Mouse (Mus musculus): ENCODE results near the gene Mrpl49. TPM values are rescaled to one million over a fixed set of nuclear protein-coding genes. Genes with fewer than 3 reads are reported as not detected.

The Mrpl49 gene
- 24.5 and 25.9 TPM in 2 replicates for polyA plus RNA-seq (2012; ENCODE audit: insufficient read depth, insufficient read length, missing spikeins)

DNA sequence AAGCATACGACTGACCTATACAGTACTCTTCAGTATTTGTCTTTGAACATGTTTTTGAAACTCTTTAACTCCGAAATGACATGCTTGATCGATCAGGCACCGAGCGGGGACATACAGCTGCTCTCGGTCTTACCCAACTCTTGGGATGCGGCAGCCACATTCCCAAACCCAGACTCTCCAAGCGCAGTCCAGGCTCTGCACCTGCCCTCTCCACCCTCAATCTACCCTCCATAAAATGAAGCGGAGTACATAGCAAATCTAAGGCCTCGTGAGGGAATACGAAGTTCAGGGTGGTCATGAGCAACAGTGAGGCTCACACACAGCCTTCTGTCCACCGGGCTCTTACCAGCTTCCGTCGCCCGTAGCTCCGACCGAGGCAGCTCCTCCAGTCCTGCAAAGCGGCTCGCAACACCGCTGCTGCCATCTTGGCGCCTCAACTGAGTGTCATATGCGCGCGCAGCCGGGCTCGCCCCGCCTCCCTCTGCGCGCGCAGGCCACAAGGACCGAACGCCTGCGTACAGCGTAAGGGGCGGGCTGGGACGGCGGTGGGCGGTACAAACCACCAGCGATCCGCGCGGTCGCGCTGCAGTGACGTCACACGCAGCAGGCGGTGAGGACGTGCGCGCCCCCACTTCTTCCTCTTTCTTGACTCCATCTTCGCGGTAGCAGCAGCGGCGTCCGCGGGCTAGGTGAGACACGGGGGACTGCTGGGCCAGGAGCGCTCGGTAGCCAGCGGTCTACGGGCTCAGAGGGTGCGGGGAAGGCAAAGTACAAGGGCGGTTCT is at the start of gene Mrpl49, which contains the start of gene Fau:
Gene Mrpl49, minus strand, starts transcription at position 473 of the 784 bp plus-strand sequence.
Gene Fau, plus strand, starts transcription at position 532 of the 784 bp plus-strand sequence.
- Histone ChIP-seq H3K27ac (ENCODE audit: insufficient read depth, low read depth, low read length) (peak within 1 kb of the TSS; percentile 49), H3K4me3 (ENCODE audit: insufficient read depth, low read length) (peak within 1 kb of the TSS; percentile 72), H3K4me1 (ENCODE audit: control insufficient read depth, insufficient read depth, low read length) (peaks cover 11% of the 10 kb centered on the region)
- TF ChIP-seq CTCF (IDR thresholded peaks at IDR 0.05; ENCODE audit: low read depth, low read length) (0 out of 2 replicates have a peak, but pooled peaks have one; percentile 14), POLR2A (IDR thresholded peaks at IDR 0.05; ENCODE audit: borderline replicate concordance, low read depth, low read length) (peak; percentile 83; the same call in 1 of the 2 replicates)

DNA sequence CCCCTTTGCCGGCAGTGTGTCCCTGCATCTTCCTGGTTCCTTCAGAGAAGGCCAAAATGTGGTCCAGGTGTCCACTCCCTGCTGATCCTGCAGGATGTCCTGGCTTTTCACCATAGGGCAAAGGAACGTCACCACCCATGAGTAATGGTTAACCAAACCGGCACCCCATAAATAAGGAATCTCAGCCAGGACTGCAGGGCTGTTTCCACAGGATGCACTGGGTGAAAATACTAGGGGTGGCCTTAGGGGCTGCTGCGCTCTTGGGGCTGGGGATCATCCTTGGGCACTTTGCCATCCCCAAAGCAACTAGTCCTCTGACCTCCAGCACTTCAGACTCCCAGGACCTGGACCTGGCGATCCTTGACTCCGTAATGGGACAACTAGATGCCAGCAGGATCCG is 48.0 kb upstream of the Mrpl49 start, which contains the start of gene Naaladl1:
Gene Naaladl1, plus strand, starts transcription at position 197 of the 400 bp plus-strand sequence.
- TF ChIP-seq CTCF (IDR thresholded peaks at IDR 0.05; ENCODE audit: low read depth, low read length) (no peak), POLR2A (IDR thresholded peaks at IDR 0.05; ENCODE audit: borderline replicate concordance, low read depth, low read length) (no peak)
- Histone ChIP-seq H3K4me3 (ENCODE audit: insufficient read depth, low read length) (no peak within 1 kb of the TSS), H3K27ac (ENCODE audit: insufficient read depth, low read depth, low read length) (no peak within 1 kb of the TSS), H3K4me1 (ENCODE audit: control insufficient read depth, insufficient read depth, low read length) (0 out of 2 replicates have a peak, but pooled peaks cover 3% of the 10 kb centered on the region)

DNA sequence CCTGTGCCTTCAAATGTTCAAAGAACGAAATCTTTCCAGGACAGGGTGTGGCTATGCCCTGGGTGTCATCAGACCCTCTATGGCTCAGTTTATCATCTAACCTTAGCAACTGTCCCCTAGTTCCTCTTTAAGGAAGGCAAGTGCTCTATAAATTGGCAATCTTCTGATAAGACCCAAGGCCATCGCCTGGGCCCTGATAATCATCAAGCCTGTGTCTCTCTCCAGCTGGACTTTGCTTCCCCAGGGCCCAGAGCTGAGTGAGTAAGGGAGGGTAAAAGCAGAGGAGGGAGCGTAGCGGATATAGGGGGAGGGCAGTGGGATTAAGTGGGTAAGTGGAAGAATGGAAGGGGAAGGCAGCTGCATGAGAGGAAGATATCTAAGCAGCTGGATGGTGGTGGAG is 46.9 kb upstream of the Mrpl49 start:
- peaks cover 3% of the 10 kb centered on the region for H3K4me1 ChIP-seq (ENCODE audit: control insufficient read depth, insufficient read depth, low read length)
- TF ChIP-seq CTCF (IDR thresholded peaks at IDR 0.05; ENCODE audit: low read depth, low read length) (no peak), POLR2A (IDR thresholded peaks at IDR 0.05; ENCODE audit: borderline replicate concordance, low read depth, low read length) (no peak)
- no peak overlapping the region for H3K27ac ChIP-seq (ENCODE audit: insufficient read depth, low read depth, low read length)
- no peak overlapping the region for H3K4me3 ChIP-seq (ENCODE audit: insufficient read depth, low read length)

- TF ChIP-seq CTCF (IDR thresholded peaks at IDR 0.05; ENCODE audit: low read depth, low read length) (no peak), POLR2A (IDR thresholded peaks at IDR 0.05; ENCODE audit: borderline replicate concordance, low read depth, low read length) (no peak)
- Histone ChIP-seq H3K4me1 (ENCODE audit: control insufficient read depth, insufficient read depth, low read length) (peaks cover 21% of the 10 kb centered on the region), H3K4me3 (ENCODE audit: insufficient read depth, low read length) (no peak overlapping the region), H3K27ac (ENCODE audit: insufficient read depth, low read depth, low read length) (no peak overlapping the region)
Measured at GRCm38 (mm10) chr19:6102169-6102853, 44.7 kb upstream of the Mrpl49 start.

DNA sequence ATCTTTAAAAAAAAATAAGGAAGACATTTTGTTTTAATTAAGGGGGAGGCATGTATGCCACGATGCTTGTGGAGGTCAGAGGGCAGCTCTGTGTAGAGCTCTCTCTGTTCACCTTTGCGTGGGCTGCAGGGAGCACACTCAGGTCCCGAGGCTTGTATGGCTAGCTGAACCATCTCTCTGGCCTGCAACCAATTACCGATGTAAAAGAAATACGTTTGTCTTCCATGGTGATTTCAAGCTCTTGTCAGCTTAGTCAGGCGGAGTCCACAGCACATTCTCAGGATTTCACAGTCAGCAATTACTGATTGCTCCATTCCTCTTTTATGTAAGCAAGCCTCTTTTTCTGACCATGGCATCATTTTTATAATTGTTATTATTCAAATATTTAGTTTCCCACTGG is 43.6 kb upstream of the Mrpl49 start:
- no peak overlapping the region for H3K4me3 ChIP-seq (ENCODE audit: insufficient read depth, low read length)
- no peak for TF ChIP-seq POLR2A (IDR thresholded peaks at IDR 0.05; ENCODE audit: borderline replicate concordance, low read depth, low read length)
- H3K4me1 ChIP-seq (ENCODE audit: control insufficient read depth, insufficient read depth, low read length), result peaks cover 24% of the 10 kb centered on the region
- no peak overlapping the region for H3K27ac ChIP-seq (ENCODE audit: insufficient read depth, low read depth, low read length)

DNA sequence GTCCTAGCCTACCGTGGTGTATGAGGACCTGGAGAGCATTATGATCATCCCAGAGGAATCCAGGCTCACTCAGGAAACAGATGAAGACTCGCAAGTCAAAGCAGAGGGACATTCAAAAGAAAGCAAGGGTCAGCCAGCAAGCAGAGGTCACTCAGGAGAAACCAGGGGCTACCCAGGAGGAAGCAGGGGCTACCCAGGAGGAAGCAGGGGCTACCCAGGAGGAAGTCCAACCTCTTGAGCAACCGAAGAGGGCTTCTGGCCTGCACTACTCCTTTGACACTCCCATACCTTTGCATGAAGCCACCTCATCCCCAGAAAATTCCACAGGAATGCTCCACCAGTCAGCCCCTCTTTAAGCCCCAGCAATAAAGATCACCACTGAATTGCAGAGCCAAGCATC is 40.3 kb upstream of the Mrpl49 start:
- no peak overlapping the region for H3K27ac ChIP-seq (ENCODE audit: insufficient read depth, low read depth, low read length)
- TF ChIP-seq CTCF (IDR thresholded peaks at IDR 0.05; ENCODE audit: low read depth, low read length) (no peak), POLR2A (IDR thresholded peaks at IDR 0.05; ENCODE audit: borderline replicate concordance, low read depth, low read length) (no peak)
- H3K4me1 ChIP-seq (ENCODE audit: control insufficient read depth, insufficient read depth, low read length), result peaks cover 21% of the 10 kb centered on the region
- H3K4me3 ChIP-seq (ENCODE audit: insufficient read depth, low read length), result no peak overlapping the region

DNA sequence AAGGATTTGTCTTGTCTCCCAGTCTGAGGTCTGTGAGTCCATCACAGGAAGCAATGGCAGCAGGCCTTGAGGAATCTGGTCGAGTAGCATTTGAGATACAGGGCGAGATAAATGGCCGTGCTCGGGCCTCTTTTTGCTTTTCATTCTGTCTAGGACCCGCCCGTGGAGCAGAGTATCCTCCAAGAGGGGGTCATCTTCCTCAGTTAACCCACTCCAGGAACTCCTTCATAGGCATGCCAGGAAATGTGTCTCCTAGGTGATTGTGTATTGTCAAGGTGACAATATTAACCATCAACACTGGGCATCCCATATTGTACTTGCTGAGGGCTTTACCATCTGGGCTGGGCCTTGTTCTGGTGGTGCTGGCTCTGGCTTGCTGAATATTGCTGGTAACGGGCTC is 36.5 kb upstream of the Mrpl49 start, which contains the start of gene AC131692.1:
Gene AC131692.1, plus strand, starts transcription at position 301 of the 400 bp plus-strand sequence.
- H3K27ac ChIP-seq (ENCODE audit: insufficient read depth, low read depth, low read length), result no peak within 1 kb of the TSS
- H3K4me1 ChIP-seq (ENCODE audit: control insufficient read depth, insufficient read depth, low read length), result peaks cover 17% of the 10 kb centered on the region
- H3K4me3 ChIP-seq (ENCODE audit: insufficient read depth, low read length), result no peak within 1 kb of the TSS
- TF ChIP-seq POLR2A (IDR thresholded peaks at IDR 0.05; ENCODE audit: borderline replicate concordance, low read depth, low read length), result no peak
- TF ChIP-seq CTCF (IDR thresholded peaks at IDR 0.05; ENCODE audit: low read depth, low read length), result no peak

- H3K4me1 ChIP-seq (ENCODE audit: control insufficient read depth, insufficient read depth, low read length), result peaks cover 9% of the 10 kb centered on the region
- no peak overlapping the region for H3K4me3 ChIP-seq (ENCODE audit: insufficient read depth, low read length)
- H3K27ac ChIP-seq (ENCODE audit: insufficient read depth, low read depth, low read length), result no peak overlapping the region
- TF ChIP-seq POLR2A (IDR thresholded peaks at IDR 0.05; ENCODE audit: borderline replicate concordance, low read depth, low read length) (no peak), CTCF (IDR thresholded peaks at IDR 0.05; ENCODE audit: low read depth, low read length) (no peak)
Measured at GRCm38 (mm10) chr19:6088841-6089240, 31.3 kb upstream of the Mrpl49 start.

- Histone ChIP-seq H3K4me3 (ENCODE audit: insufficient read depth, low read length) (peak overlapping the region; percentile 85), H3K4me1 (ENCODE audit: control insufficient read depth, insufficient read depth, low read length) (peaks cover 13% of the 10 kb centered on the region), H3K27ac (ENCODE audit: insufficient read depth, low read depth, low read length) (peak overlapping the region; percentile 61)
- TF ChIP-seq CTCF (IDR thresholded peaks at IDR 0.05; ENCODE audit: low read depth, low read length) (no peak), POLR2A (IDR thresholded peaks at IDR 0.05; ENCODE audit: borderline replicate concordance, low read depth, low read length) (no peak)
Measured at GRCm38 (mm10) chr19:6085417-6085879, 27.9 kb upstream of the Mrpl49 start.

Measured in bone marrow macrophage, adult 2 months (primary cell).